Mouse (Mus musculus) monocyte, adult 2 months (primary cell): Measurements from ENCODE around the gene Mbnl2.
A peak's percentile ranks its signal among the peaks of the same experiment; 100 is the strongest.

Experiments used
- DNase-seq, 2 experiments: peaks; one replicate each; pipeline ENCODE4 v3.0.0; 2022; ENCODE audit warnings: low spot score in 2 of 2, low read depth in 1 of 2

Gene Mbnl2

GRCm38 (mm10) chr14:120404811-120405582 lies 129.5 kb downstream of the Mbnl2 start:
- DNase-seq: no peak

GRCm38 (mm10) chr14:120405597-120405996 lies 130.1 kb downstream of the Mbnl2 start:
- no peak for DNase-seq

GRCm38 (mm10) chr14:120406271-120406670 lies 130.8 kb downstream of the Mbnl2 start:
- DNase-seq: no peak

GRCm38 (mm10) chr14:120406820-120407219 lies 131.4 kb downstream of the Mbnl2 start:
- DNase-seq: peak in 1 of 2 experiments; percentile 33

- no peak for DNase-seq
Observed at GRCm38 (mm10) chr14:120409854-120410253, 134.4 kb downstream of the Mbnl2 start.

GRCm38 (mm10) chr14:120416886-120417285 lies 141.4 kb downstream of the Mbnl2 start:
- no peak for DNase-seq

- no peak for DNase-seq
Observed at GRCm38 (mm10) chr14:120418964-120419363, 143.5 kb downstream of the Mbnl2 start.

GRCm38 (mm10) chr14:120428497-120428896 lies 153.0 kb downstream of the Mbnl2 start:
- no peak for DNase-seq

- DNase-seq: no peak
Observed at GRCm38 (mm10) chr14:120432773-120433172, 157.3 kb downstream of the Mbnl2 start.

- DNase-seq: peak in 1 of 2 experiments; percentile 16
Observed at GRCm38 (mm10) chr14:120433931-120434398, 158.5 kb downstream of the Mbnl2 start.

GRCm38 (mm10) chr14:120434831-120435230 lies 159.4 kb downstream of the Mbnl2 start:
- no peak for DNase-seq

- DNase-seq: no peak
Observed at GRCm38 (mm10) chr14:120440716-120441115, 165.2 kb downstream of the Mbnl2 start.

GRCm38 (mm10) chr14:120441256-120441655 lies 165.8 kb downstream of the Mbnl2 start:
- DNase-seq: no peak

- no peak for DNase-seq
Observed at GRCm38 (mm10) chr14:120441836-120442235, 166.4 kb downstream of the Mbnl2 start.

GRCm38 (mm10) chr14:120454221-120454620 lies 178.8 kb downstream of the Mbnl2 start:
- DNase-seq: no peak

GRCm38 (mm10) chr14:120463938-120464727 lies 188.7 kb downstream of the Mbnl2 start:
- DNase-seq: no peak

GRCm38 (mm10) chr14:120466816-120467215 lies 191.3 kb downstream of the Mbnl2 start:
- no peak for DNase-seq

GRCm38 (mm10) chr14:120469126-120469790 lies 193.8 kb downstream of the Mbnl2 start:
- DNase-seq: no peak

- no peak for DNase-seq
Observed at GRCm38 (mm10) chr14:120476186-120476697, 200.8 kb downstream of the Mbnl2 start.

- DNase-seq: peak; percentile 90 to 96
Observed at GRCm38 (mm10) chr14:120477288-120477981, 202.0 kb downstream of the Mbnl2 start.
